Mouse (Mus musculus): ENCODE measurements around the gene Rabep2. TPM values are rescaled to one million over a fixed set of nuclear protein-coding genes. Genes with fewer than 3 reads are reported as not detected.
"Not testable (repeated sequence)": the region's sequence is repeated elsewhere in the genome, so short reads cannot be mapped to it uniquely, and the experiment has no call there.

Rabep2 gene
- polyA plus RNA-seq, 1 experiment from 2014 or later = 27.6 TPM

DNA sequence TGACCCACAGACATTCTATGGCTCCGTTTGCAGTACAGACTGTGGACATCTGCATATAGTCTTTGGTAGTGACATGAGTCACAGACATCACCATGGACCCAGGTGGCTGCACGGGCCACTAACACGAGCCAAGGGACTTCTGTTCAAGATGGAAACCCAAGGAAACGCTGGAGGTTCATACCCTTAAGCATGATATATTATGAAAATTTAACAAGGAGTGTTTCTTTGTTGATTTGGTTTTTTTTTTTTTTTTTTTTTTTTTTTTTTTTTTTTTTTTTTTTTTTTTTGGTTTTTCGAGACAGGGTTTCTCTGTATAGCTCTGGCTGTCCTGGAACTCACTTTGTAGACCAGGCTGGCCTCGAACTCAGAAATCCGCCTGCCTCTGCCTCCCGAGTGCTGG is 26.0 kb upstream of the Rabep2 start:
- H3K36me3 ChIP-seq (ENCODE audit: control insufficient read depth, insufficient read depth, low read length); ATAC-seq (replicated peaks; ENCODE audit: low FRiP score, low TSS enrichment, low read depth); H3K27me3 ChIP-seq (replicated peaks; ENCODE audit: control insufficient read depth, insufficient read depth, low read length); DNase-seq (ENCODE audit: low spot score); H3K4me2 ChIP-seq (ENCODE audit: low read length); H3K4me3 ChIP-seq (ENCODE audit: low read depth, low read length); H3K9me3 ChIP-seq (ENCODE audit: control insufficient read depth, low read length); H3K27ac ChIP-seq (ENCODE audit: low read depth); H3K4me1 ChIP-seq (replicated peaks; ENCODE audit: control insufficient read depth, insufficient read depth, low read length); H3K9ac ChIP-seq (ENCODE audit: low read length): not testable (repeated sequence)
- 72% methylated on average over 8 of the region's 8 CpGs for WGBS

DNA sequence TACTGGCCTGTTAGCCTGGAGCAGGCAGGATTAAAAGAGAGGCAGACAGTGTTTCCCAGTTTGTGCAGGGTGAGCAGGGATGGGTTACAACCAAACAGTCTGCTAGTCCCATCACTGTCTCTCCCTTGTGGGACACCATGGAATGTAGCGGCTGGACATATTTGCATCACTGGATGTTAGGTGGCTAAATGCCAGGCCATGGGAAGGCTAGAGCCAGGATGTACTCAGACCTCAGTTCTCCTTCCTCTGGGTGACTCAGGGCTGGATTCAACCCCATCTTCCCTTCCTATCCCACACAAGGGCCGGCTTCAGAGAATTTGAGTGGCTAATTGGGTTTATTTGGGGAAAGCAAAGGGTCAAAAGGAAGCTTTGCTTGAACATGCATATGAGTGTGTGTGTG is 19.9 kb upstream of the Rabep2 start:
- DNase-seq (ENCODE audit: low spot score) = no peak
- no peak overlapping the region for H3K9ac ChIP-seq (ENCODE audit: low read length)
- H3K27me3 ChIP-seq (replicated peaks; ENCODE audit: control insufficient read depth, insufficient read depth, low read length) = no peaks in the 10 kb centered on the region
- H3K9me3 ChIP-seq (ENCODE audit: control insufficient read depth, low read length) = no peaks in the 10 kb centered on the region
- no peak overlapping the region for H3K4me2 ChIP-seq (ENCODE audit: low read length)
- H3K4me1 ChIP-seq (replicated peaks; ENCODE audit: control insufficient read depth, insufficient read depth, low read length) = no peaks in the 10 kb centered on the region
- ATAC-seq (replicated peaks; ENCODE audit: low FRiP score, low TSS enrichment, low read depth) = no peak
- 88% methylated on average over 2 of the region's 2 CpGs for WGBS
- H3K36me3 ChIP-seq (ENCODE audit: control insufficient read depth, insufficient read depth, low read length) = no peaks in the 10 kb centered on the region
- H3K27ac ChIP-seq (ENCODE audit: low read depth) = no peak overlapping the region
- H3K4me3 ChIP-seq (ENCODE audit: low read depth, low read length) = no peak overlapping the region

DNA sequence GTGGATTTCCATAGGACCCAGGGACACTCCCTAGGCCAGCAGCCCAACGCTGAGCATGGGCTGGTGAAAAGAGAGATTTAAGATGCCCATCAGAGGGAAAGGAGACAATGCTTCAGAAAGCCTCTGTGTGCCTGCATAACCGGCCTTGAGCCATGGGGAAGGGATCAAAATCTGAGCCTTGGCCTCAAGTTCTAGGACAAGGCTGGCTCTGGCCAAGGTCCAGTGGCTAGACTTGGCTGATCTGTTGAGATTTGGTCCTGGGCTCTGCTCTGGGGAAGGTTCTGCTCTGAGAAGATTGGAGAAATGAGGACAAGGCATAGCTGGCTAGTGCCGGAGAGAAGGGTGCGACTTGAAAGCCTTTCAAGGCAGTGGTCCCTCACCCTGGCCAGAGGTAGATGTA is 17.5 kb upstream of the Rabep2 start:
- Histone ChIP-seq H3K36me3 (ENCODE audit: control insufficient read depth, insufficient read depth, low read length) (no peaks in the 10 kb centered on the region), H3K9ac (ENCODE audit: low read length) (no peak overlapping the region), H3K4me2 (ENCODE audit: low read length) (no peak overlapping the region), H3K4me1 (replicated peaks; ENCODE audit: control insufficient read depth, insufficient read depth, low read length) (no peaks in the 10 kb centered on the region), H3K9me3 (ENCODE audit: control insufficient read depth, low read length) (no peaks in the 10 kb centered on the region), H3K27ac (ENCODE audit: low read depth) (no peak overlapping the region), H3K4me3 (ENCODE audit: low read depth, low read length) (no peak overlapping the region), H3K27me3 (replicated peaks; ENCODE audit: control insufficient read depth, insufficient read depth, low read length) (no peaks in the 10 kb centered on the region)
- no peak for ATAC-seq (replicated peaks; ENCODE audit: low FRiP score, low TSS enrichment, low read depth)
- no peak for DNase-seq (ENCODE audit: low spot score)
- WGBS = 90% methylated on average over 4 of the region's 4 CpGs

GRCm38 (mm10) chr7:126414725-126415124 is 13.8 kb upstream of the Rabep2 start, which contains the start of gene Cd19:
TSS of gene Cd19 (minus strand) at chr7:126414889.
- Histone ChIP-seq H3K27me3 (replicated peaks; ENCODE audit: control insufficient read depth, insufficient read depth, low read length) (no peaks in the 10 kb centered on the region), H3K4me3 (ENCODE audit: low read depth, low read length) (no peak within 1 kb of the TSS), H3K36me3 (ENCODE audit: control insufficient read depth, insufficient read depth, low read length) (no peaks in the 10 kb centered on the region), H3K27ac (ENCODE audit: low read depth) (no peak within 1 kb of the TSS), H3K9me3 (ENCODE audit: control insufficient read depth, low read length) (no peaks in the 10 kb centered on the region), H3K4me2 (ENCODE audit: low read length) (no peak within 1 kb of the TSS), H3K4me1 (replicated peaks; ENCODE audit: control insufficient read depth, insufficient read depth, low read length) (no peaks in the 10 kb centered on the region), H3K9ac (ENCODE audit: low read length) (no peak within 1 kb of the TSS)
- DNase-seq (ENCODE audit: low spot score) (no peak), ATAC-seq (replicated peaks; ENCODE audit: low FRiP score, low TSS enrichment, low read depth) (no peak)
- 89% methylated on average over 6 of the region's 6 CpGs for WGBS

- H3K4me1 ChIP-seq (replicated peaks; ENCODE audit: control insufficient read depth, insufficient read depth, low read length) = no peaks in the 10 kb centered on the region
- no peak overlapping the region for H3K9ac ChIP-seq (ENCODE audit: low read length)
- whole genome bisulfite sequencing = 63% methylated on average over 2 of the region's 2 CpGs
- H3K4me2 ChIP-seq (ENCODE audit: low read length) = no peak overlapping the region
- no peaks in the 10 kb centered on the region for H3K9me3 ChIP-seq (ENCODE audit: control insufficient read depth, low read length)
- H3K27me3 ChIP-seq (replicated peaks; ENCODE audit: control insufficient read depth, insufficient read depth, low read length) = no peaks in the 10 kb centered on the region
- no peak overlapping the region for H3K27ac ChIP-seq (ENCODE audit: low read depth)
- DNase-seq (ENCODE audit: low spot score) (no peak), ATAC-seq (replicated peaks; ENCODE audit: low FRiP score, low TSS enrichment, low read depth) (no peak)
- no peaks in the 10 kb centered on the region for H3K36me3 ChIP-seq (ENCODE audit: control insufficient read depth, insufficient read depth, low read length)
- no peak overlapping the region for H3K4me3 ChIP-seq (ENCODE audit: low read depth, low read length)
These were observed 11.9 kb upstream of the Rabep2 start for GRCm38 (mm10) chr7:126416615-126417014.

DNA sequence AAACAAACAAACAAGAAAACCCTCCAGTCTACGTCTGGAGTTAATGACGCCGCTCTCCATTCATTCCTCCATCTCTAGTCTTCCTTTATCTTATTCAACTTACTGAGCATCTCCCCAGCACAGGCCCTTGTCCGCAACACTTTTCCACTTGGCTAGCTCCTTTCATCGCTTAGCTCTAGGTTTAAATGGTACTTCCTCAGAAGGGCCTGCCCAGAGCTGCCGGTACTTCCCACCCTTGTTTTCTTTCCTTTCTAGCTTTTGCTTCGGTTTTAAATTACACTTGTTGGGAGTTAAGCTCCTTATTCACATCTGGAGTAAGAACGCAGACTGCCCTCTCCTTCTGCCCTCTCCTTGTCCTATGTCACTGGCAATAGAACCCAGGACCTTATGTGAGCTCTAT is 11.5 kb upstream of the Rabep2 start:
- Histone ChIP-seq H3K9ac (ENCODE audit: low read length) (no peak overlapping the region), H3K27me3 (replicated peaks; ENCODE audit: control insufficient read depth, insufficient read depth, low read length) (no peaks in the 10 kb centered on the region), H3K4me2 (ENCODE audit: low read length) (no peak overlapping the region), H3K36me3 (ENCODE audit: control insufficient read depth, insufficient read depth, low read length) (no peaks in the 10 kb centered on the region), H3K4me1 (replicated peaks; ENCODE audit: control insufficient read depth, insufficient read depth, low read length) (no peaks in the 10 kb centered on the region), H3K4me3 (ENCODE audit: low read depth, low read length) (no peak overlapping the region), H3K9me3 (ENCODE audit: control insufficient read depth, low read length) (no peaks in the 10 kb centered on the region), H3K27ac (ENCODE audit: low read depth) (no peak overlapping the region)
- WGBS = 76% methylated on average over 8 of the region's 8 CpGs
- DNase-seq (ENCODE audit: low spot score) = no peak
- no peak for ATAC-seq (replicated peaks; ENCODE audit: low FRiP score, low TSS enrichment, low read depth)

- Histone ChIP-seq H3K4me2 (ENCODE audit: low read length) (no peak overlapping the region), H3K27me3 (replicated peaks; ENCODE audit: control insufficient read depth, insufficient read depth, low read length) (no peaks in the 10 kb centered on the region), H3K4me1 (replicated peaks; ENCODE audit: control insufficient read depth, insufficient read depth, low read length) (no peaks in the 10 kb centered on the region), H3K36me3 (ENCODE audit: control insufficient read depth, insufficient read depth, low read length) (no peaks in the 10 kb centered on the region), H3K27ac (ENCODE audit: low read depth) (no peak overlapping the region), H3K9me3 (ENCODE audit: control insufficient read depth, low read length) (no peaks in the 10 kb centered on the region), H3K4me3 (ENCODE audit: low read depth, low read length) (no peak overlapping the region), H3K9ac (ENCODE audit: low read length) (no peak overlapping the region)
- ATAC-seq (replicated peaks; ENCODE audit: low FRiP score, low TSS enrichment, low read depth) = no peak
- no peak for DNase-seq (ENCODE audit: low spot score)
- 93% methylated on average over 4 of the region's 4 CpGs for WGBS
These were observed 11.0 kb upstream of the Rabep2 start for GRCm38 (mm10) chr7:126417606-126418005.

DNA sequence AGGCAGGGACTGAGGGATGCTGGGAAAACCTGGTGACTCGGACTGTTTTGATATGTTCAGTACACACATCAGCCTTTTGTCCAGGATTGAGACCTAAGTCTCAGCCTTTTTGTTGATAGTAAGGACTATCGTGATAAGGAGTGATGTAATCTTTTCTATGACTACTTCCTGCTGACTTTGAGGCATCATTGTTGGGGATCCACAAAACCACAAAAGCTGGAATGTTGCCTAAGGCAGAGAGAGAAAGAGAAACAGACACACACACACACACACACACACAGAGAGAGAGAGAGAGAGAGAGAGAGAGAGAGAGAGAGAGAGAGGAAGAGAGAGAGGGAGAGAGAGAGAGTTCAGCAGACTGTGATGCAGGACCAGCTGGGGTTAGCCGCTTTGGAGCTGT is 10.1 kb upstream of the Rabep2 start:
- no peaks in the 10 kb centered on the region for H3K9me3 ChIP-seq (ENCODE audit: control insufficient read depth, low read length)
- ATAC-seq (replicated peaks; ENCODE audit: low FRiP score, low TSS enrichment, low read depth) (no peak), DNase-seq (ENCODE audit: low spot score) (no peak)
- H3K27me3 ChIP-seq (replicated peaks; ENCODE audit: control insufficient read depth, insufficient read depth, low read length) = no peaks in the 10 kb centered on the region
- H3K4me2 ChIP-seq (ENCODE audit: low read length) = no peak overlapping the region
- no peak overlapping the region for H3K9ac ChIP-seq (ENCODE audit: low read length)
- no peak overlapping the region for H3K4me3 ChIP-seq (ENCODE audit: low read depth, low read length)
- H3K27ac ChIP-seq (ENCODE audit: low read depth) = no peak overlapping the region
- whole genome bisulfite sequencing = 56% methylated on average over 3 of the region's 3 CpGs
- H3K4me1 ChIP-seq (replicated peaks; ENCODE audit: control insufficient read depth, insufficient read depth, low read length) = no peaks in the 10 kb centered on the region
- H3K36me3 ChIP-seq (ENCODE audit: control insufficient read depth, insufficient read depth, low read length) = no peaks in the 10 kb centered on the region

GRCm38 (mm10) chr7:126421756-126422155 is 6.8 kb upstream of the Rabep2 start:
- ATAC-seq (replicated peaks; ENCODE audit: low FRiP score, low TSS enrichment, low read depth) (no peak), DNase-seq (ENCODE audit: low spot score) (no peak)
- Histone ChIP-seq H3K4me2 (ENCODE audit: low read length) (no peak overlapping the region), H3K36me3 (ENCODE audit: control insufficient read depth, insufficient read depth, low read length) (no peaks in the 10 kb centered on the region), H3K27ac (ENCODE audit: low read depth) (no peak overlapping the region), H3K4me1 (replicated peaks; ENCODE audit: control insufficient read depth, insufficient read depth, low read length) (no peaks in the 10 kb centered on the region), H3K9me3 (ENCODE audit: control insufficient read depth, low read length) (no peaks in the 10 kb centered on the region), H3K27me3 (replicated peaks; ENCODE audit: control insufficient read depth, insufficient read depth, low read length) (no peaks in the 10 kb centered on the region), H3K9ac (ENCODE audit: low read length) (no peak overlapping the region), H3K4me3 (ENCODE audit: low read depth, low read length) (no peak overlapping the region)
- 87% methylated on average over 5 of the region's 5 CpGs for WGBS
